Mouse (Mus musculus) midbrain, embryonic 14.5 days (tissue): ENCODE measurements around the gene Zfp90. TPM values are rescaled to one million over a fixed set of nuclear protein-coding genes. Genes with fewer than 3 reads are reported as not detected.

Source experiments
- ATAC-seq: fragments of 200-750 bp; cut with Nextera tagmentation; 2 replicates; pipeline ENCODE4 v1.8.0; 2017; ENCODE audit warnings: moderate number of reproducible peaks, moderate library complexity; ENCODE audit not compliant: low FRiP score, low TSS enrichment
- DNase-seq: peaks from one replicate; pipeline ENCODE4 v3.0.0-alpha.2; 2015
- H3K27ac ChIP-seq: fragments of 300-500 bp; sonication (generic); replicated peaks from 2 replicates; pipeline ENCODE4 v1.5.1; 2014; ENCODE audit warnings: mild to moderate bottlenecking, low read depth, low read length, moderate library complexity
- H3K27me3 ChIP-seq: fragments of 300-500 bp; sonication (generic); 2 replicates; pipeline ENCODE4 v1.6.1; 2014; ENCODE audit warnings: low read length, control low read depth, mixed read lengths; ENCODE audit not compliant: control insufficient read depth, insufficient read depth
- H3K36me3 ChIP-seq: fragments of 300-500 bp; sonication (generic); 2 replicates; pipeline ENCODE4 v1.6.1; 2014; ENCODE audit warnings: low read length, control low read depth; ENCODE audit not compliant: control insufficient read depth, insufficient read depth
- H3K4me1 ChIP-seq: fragments of 300-500 bp; sonication (generic); 2 replicates; pipeline ENCODE4 v1.6.1; 2014; ENCODE audit warnings: mild to moderate bottlenecking, antibody characterized with exemption, low read length, control low read depth; ENCODE audit not compliant: control insufficient read depth, insufficient read depth
- H3K4me2 ChIP-seq: fragments of 300-500 bp; sonication (generic); 2 replicates; pipeline ENCODE4 v1.6.1; 2014; ENCODE audit warnings: mild to moderate bottlenecking, low read length, moderate library complexity
- H3K4me3 ChIP-seq: fragments of 300-500 bp; sonication (generic); replicated peaks from 2 replicates; pipeline ENCODE4 v1.5.1; 2014; ENCODE audit warnings: low read depth, low read length
- H3K9ac ChIP-seq: fragments of 300-500 bp; sonication (generic); replicated peaks from 2 replicates; pipeline ENCODE4 v1.6.1; 2014; ENCODE audit warnings: mild to moderate bottlenecking, low read length, moderate library complexity
- H3K9me3 ChIP-seq: fragments of 300-500 bp; sonication (generic); 2 replicates; pipeline ENCODE4 v1.6.1; 2016; ENCODE audit warnings: low read length, control low read depth, mixed read lengths; ENCODE audit not compliant: control insufficient read depth
- WGBS: fragments of 180-500 bp; shearing (Covaris S2); extraction: QIAGEN DNeasy Blood & Tissue Kit; methylation state at CpG from one replicate; pipeline ENCODE4 v1.1.7; 2014; 5-methylcytosine and 5-hydroxymethylcytosine counted together
- polyA plus RNA-seq: library from polyadenylated mRNA; unstranded; fragments of >200 nt; fragmentation: Nextera tagmentation; extraction: Ambion mirVana; gene quantifications from 2 replicates; pipeline ENCODE4 v1.2.1, GENCODE M21; 2014

Gene Zfp90
- polyA plus RNA-seq, 1 experiment from 2014 or later: 50.7 TPM

DNA sequence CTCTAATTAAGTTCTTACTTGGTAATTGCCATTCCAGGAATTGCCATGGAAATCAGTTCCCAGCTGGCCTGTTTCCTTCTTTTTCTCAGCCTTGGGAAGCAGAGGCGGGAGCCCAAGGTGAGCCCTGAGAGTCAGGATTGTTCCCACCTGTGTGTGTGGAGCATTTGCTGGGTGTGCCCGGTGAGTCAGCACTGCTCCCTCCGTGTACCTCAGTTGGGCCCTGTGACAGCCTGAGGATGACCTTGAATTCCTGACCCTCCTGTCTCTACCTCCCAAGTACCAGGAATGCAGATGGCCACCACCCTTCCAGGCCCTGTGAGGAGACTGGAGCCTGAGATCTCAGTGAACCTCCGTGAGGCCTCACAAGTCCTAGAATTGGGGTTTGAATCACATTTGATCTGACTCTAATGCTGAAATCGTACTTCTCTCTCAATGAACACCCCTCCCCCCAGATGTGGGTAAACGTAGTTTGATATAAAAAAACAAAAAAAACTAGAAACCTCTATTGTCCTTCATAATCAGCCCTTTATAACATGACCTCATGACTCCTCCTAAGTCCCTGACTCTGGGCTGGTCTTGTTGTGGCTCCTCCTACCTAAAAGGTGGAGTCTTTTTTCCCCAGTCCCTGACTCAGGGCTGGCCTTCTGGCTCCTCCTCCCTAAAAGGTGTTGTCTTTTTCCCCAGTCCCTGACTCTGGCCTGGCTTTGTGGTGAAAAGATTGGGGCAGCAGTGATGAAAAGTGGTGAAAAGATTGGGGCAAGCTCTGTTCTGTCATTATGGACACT, 36.4 kb downstream of the Zfp90 start:
- no peak overlapping the region for H3K4me2 ChIP-seq
- H3K9me3 ChIP-seq: 0 out of 2 replicates have a peak, but pooled peaks cover 5% of the 10 kb centered on the region
- no peaks in the 10 kb centered on the region for H3K27me3 ChIP-seq
- no peak overlapping the region for H3K9ac ChIP-seq
- no peaks in the 10 kb centered on the region for H3K36me3 ChIP-seq
- H3K27ac ChIP-seq: no peak overlapping the region
- DNase-seq: no peak
- H3K4me1 ChIP-seq: no peaks in the 10 kb centered on the region
- H3K4me3 ChIP-seq: no peak overlapping the region
- WGBS: 78% methylated on average over 6 of the region's 6 CpGs
- ATAC-seq: no peak

DNA sequence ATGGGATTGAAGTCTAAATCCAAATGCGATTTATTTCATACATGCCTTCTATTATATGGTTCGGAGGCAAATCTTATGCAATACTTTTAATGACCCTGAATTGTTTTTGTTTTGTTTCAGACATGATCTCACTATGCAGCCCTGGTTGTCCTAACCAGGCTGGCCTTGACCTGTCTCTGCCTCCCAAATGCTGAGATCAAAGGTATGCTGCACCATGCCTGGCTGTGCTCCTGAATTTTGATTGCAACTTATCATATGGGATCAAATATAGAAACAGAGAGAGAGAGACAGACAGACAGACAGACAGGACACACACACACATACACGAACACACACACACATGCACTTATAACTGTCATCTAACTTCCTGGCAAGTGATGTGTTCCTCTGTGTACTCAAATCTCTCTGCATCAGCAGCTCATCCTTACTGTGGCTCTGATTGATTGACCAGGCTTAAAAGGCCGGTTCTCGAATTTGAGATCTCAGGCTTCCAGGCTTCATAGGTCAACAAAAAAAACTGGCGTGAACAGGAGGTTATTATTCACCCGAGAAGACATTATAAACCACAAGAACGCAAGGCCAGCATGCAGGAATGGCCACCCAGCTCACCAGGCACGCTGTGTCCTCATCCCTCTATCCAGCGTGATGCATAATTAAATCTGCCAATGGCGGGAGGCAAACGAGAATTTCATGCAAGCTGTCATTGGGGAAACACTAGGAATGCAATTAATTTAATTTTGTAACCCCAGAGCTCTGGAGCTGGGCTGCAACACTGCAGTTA, 37.8 kb downstream of the Zfp90 start:
- H3K27me3 ChIP-seq: no peaks in the 10 kb centered on the region
- H3K27ac ChIP-seq: no peak overlapping the region
- 73% methylated on average over 12 of the region's 12 CpGs for WGBS
- no peak for ATAC-seq
- H3K4me2 ChIP-seq: no peak overlapping the region
- peak; percentile 26 for DNase-seq
- H3K36me3 ChIP-seq: no peaks in the 10 kb centered on the region
- no peak overlapping the region for H3K4me3 ChIP-seq
- H3K4me1 ChIP-seq: no peaks in the 10 kb centered on the region
- no peak overlapping the region for H3K9ac ChIP-seq
- 0 out of 2 replicates have a peak, but pooled peaks cover 5% of the 10 kb centered on the region for H3K9me3 ChIP-seq

DNA sequence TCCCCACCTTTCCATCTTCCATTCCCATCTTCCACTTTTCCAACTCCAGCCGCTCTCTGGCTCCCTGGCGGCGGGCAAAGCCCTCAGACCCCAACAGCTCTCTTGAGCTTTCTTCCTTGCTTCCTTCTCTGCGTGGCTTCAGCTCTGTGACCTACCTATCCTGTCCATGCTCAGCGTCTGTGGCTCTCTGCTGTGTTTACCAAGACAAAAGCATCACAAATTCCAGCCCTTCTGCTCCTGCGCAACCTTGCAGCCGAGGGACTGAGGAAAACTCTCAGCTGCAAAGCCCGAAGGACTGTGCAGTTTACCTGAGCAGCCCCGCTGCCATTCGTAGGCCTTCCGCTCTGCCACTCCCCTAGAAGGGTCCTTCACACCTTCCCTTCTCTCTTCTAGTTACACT, 38.9 kb downstream of the Zfp90 start:
- Histone ChIP-seq H3K27me3 (no peaks in the 10 kb centered on the region), H3K27ac (no peak overlapping the region), H3K36me3 (no peaks in the 10 kb centered on the region), H3K9me3 (0 out of 2 replicates have a peak, but pooled peaks cover 5% of the 10 kb centered on the region), H3K4me1 (no peaks in the 10 kb centered on the region), H3K9ac (no peak overlapping the region), H3K4me3 (no peak overlapping the region), H3K4me2 (no peak overlapping the region)
- ATAC-seq (no peak), DNase-seq (no peak)
- WGBS: 71% methylated on average over 11 of the region's 11 CpGs

DNA sequence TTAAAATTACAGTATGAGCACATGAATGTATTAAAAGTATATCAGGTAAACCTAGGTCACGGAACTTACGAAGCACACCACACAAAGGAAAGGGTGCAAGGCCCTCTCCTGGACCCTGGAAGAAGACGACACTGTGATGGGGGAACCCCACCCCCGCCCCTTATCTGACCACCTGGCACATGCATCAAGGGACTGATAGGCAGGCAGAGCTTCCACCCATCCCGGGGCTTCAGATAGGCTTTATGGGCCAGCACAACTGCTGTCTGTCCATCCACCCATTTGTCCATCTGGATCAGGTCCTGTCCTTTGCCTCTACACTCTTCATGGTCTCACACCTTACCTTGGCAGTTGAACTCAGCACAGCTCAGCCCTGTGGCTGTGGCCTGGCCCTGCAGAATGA, 47.0 kb downstream of the Zfp90 start:
- Histone ChIP-seq H3K27me3 (no peaks in the 10 kb centered on the region), H3K36me3 (no peaks in the 10 kb centered on the region), H3K9me3 (no peaks in the 10 kb centered on the region), H3K4me2 (no peak overlapping the region), H3K4me1 (no peaks in the 10 kb centered on the region), H3K9ac (no peak overlapping the region), H3K27ac (no peak overlapping the region), H3K4me3 (no peak overlapping the region)
- 82% methylated on average over 5 of the region's 5 CpGs for WGBS
- ATAC-seq (no peak), DNase-seq (no peak)

DNA sequence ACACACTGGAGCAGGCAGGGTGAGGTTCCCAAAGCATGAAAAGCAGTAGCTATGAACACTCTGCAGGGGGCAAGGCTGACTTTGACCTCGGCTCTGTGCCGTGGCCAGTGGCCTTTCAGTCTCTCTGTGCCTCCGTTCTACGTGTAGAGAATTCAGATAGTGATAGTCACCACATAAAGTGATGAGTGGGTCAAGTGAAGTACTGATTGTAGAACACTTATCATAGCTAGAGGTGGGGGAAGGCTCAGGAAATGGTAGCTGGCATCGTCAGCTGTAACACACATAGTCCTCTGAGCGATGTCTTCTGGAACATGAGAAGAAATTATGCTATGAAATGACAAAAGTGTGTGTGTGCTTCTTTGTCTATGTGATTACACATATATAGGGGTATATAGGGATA, 48.7 kb downstream of the Zfp90 start:
- Histone ChIP-seq H3K36me3 (no peaks in the 10 kb centered on the region), H3K4me3 (no peak overlapping the region), H3K4me2 (no peak overlapping the region), H3K9me3 (no peaks in the 10 kb centered on the region), H3K4me1 (no peaks in the 10 kb centered on the region), H3K27ac (no peak overlapping the region), H3K9ac (no peak overlapping the region), H3K27me3 (no peaks in the 10 kb centered on the region)
- ATAC-seq (no peak), DNase-seq (no peak)
- 81% methylated on average over 6 of the region's 6 CpGs for WGBS

DNA sequence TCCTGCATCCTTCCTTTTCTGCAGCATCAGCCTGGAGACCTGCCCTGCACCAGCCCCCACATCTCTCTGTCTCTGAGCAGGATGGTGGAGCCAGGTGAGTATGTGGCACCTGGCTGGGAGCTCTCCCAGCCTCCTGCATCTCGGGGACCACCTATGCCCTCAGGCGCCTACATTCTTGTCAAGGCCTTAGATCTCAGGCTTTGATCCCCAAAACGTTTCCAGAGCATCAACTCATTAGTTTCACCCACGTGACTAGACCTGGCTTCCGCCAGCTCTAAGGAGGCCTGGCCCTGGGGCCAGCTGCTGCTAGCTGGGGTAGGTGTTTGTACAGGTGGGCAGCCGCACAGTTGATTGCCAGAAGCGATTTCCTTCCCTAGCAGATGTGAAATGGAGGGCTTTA, 54.4 kb downstream of the Zfp90 start:
- H3K27ac ChIP-seq: no peak overlapping the region
- DNase-seq (peak; percentile 7), ATAC-seq (no peak)
- H3K4me1 ChIP-seq: no peaks in the 10 kb centered on the region
- no peaks in the 10 kb centered on the region for H3K36me3 ChIP-seq
- no peaks in the 10 kb centered on the region for H3K27me3 ChIP-seq
- H3K4me3 ChIP-seq: no peak overlapping the region
- no peak overlapping the region for H3K4me2 ChIP-seq
- no peak overlapping the region for H3K9ac ChIP-seq
- 64% methylated on average over 7 of the region's 7 CpGs for WGBS
- H3K9me3 ChIP-seq: no peaks in the 10 kb centered on the region

DNA sequence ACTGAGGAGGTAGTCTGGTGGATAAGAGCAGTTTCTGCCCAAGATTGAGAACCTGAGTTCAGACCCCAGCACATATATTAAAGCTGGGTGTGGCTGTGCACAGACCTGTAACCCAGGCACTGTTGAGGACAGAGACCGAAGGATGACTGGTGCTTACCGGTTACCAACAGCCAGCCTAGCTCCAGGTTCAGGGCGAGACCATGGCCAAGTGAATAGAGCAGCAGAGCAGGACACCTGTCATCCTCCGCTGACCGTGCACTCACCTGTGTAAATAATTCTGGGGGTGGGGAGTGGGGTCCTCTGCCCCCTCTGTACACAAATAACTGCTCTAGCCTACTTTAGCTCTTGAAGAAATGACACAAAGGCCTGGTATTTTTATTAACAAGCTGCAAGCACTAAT, 58.9 kb downstream of the Zfp90 start:
- DNase-seq: no peak
- Histone ChIP-seq H3K9me3 (no peaks in the 10 kb centered on the region), H3K27ac (no peak overlapping the region), H3K4me3 (no peak overlapping the region), H3K4me1 (no peaks in the 10 kb centered on the region), H3K4me2 (no peak overlapping the region), H3K27me3 (no peaks in the 10 kb centered on the region), H3K36me3 (no peaks in the 10 kb centered on the region), H3K9ac (no peak overlapping the region)
- no peak for ATAC-seq
- 91% methylated on average over 5 of the region's 5 CpGs for WGBS
